Comparison of ENCODE assay signal across 29 mouse cellular contexts in the genomic region with DNA sequence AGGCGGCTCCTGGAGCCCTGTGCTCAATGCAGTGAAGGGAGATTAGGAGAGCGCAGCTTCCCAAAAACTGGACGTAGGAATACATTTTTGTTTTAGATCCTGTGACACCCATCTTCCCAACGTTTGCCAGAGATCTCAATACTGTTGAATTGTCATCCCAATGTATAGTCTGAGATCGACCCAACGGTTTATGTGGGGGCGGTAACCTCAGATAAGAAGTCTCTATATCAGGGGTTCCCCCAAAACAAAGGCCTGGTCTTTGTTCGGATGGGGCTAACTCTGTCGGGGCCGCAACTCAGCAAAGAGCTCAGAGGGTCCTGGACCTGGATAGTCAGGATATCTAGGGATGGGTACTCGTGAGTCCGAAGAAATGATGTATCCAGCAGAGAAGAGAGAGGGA. TPM values are rescaled to one million over a fixed set of nuclear protein-coding genes. Genes with fewer than 3 reads are reported as not detected.
DNase-seq lines count a peak whose midpoint lies in the region; ATAC-seq and TF ChIP-seq lines count a peak whose summit lies in the region.
"Had no signal": no experiment of that assay in that cellular context is flagged by ENCODE, and none has a peak within 500 bp of the region (broad histone marks: within the 10 kb centered on the region; RNA-seq: fewer than 3 reads in every experiment).

No protein-coding gene starts in this region.

- no peak for TF ChIP-seq CTCF in E14TG2a.4 (conservative IDR thresholded peaks at IDR 0.05; ENCODE audit: low read length)
- no peak for TF ChIP-seq CTCF in MEL (IDR thresholded peaks at IDR 0.05 in 2 of 3, conservative IDR thresholded peaks at IDR 0.05 in 1 of 3; ENCODE audit: control insufficient read depth in 1 of 3, insufficient read depth in 1 of 3, low read depth in 2 of 3, low read length in 3 of 3, poor library complexity in 1 of 3, severe bottlenecking in 1 of 3)
- no peak for TF ChIP-seq CTCF in cerebellum, adult 2 months (IDR thresholded peaks at IDR 0.05; ENCODE audit: borderline replicate concordance, insufficient read depth, low read depth, low read length)

- TF ChIP-seq RAD21 in MEL (IDR thresholded peaks at IDR 0.05; ENCODE audit: low read depth, low read length): no peak

- no peak overlapping the region for H3K27ac ChIP-seq in hindbrain, embryonic 11.5 days (ENCODE audit: low read depth, low read length)
- H3K27ac ChIP-seq in hindbrain, embryonic 12.5 days: no peak overlapping the region
- H3K27ac ChIP-seq in MEL (ENCODE audit: control insufficient read depth, low read depth, low read length): no peak overlapping the region
- H3K27ac ChIP-seq in cerebellum, adult 2 months (ENCODE audit: insufficient read depth, low read length): no peak overlapping the region

- H3K79me2 ChIP-seq in MEL (ENCODE audit: control insufficient read depth, insufficient read depth, low read length, poor library complexity): no peaks in the 10 kb centered on the region

- peak; percentile 30 for DNase-seq in hindbrain, embryonic 11.5 days (ENCODE audit: low spot score)
- DNase-seq in MEL (ENCODE audit: low read depth, low spot score): peak; percentile 51
- DNase-seq in induced T-regulatory cell, adult 2 months (ENCODE audit: low read depth): peak; percentile 9
- no peak for DNase-seq in gastrocnemius, adult 8-10 months (ENCODE audit: low spot score in 2 of 2)
- DNase-seq in cerebellum, adult 2 months: no peak
- DNase-seq in right cerebral cortex, postnatal 14 days: no peak
- DNase-seq: adrenal gland, adult 2 months; adrenal gland, adult 8-10 months; adrenal gland, postnatal 10 days; adrenal gland, postnatal 14 days; adrenal gland, postnatal 25 days; adrenal gland, postnatal 36 days; B cell, adult 2 months; cerebellum, adult 11 months; cerebellum, adult 11-12 months; cerebellum, adult 18-20 months; cerebellum, adult 8-10 months had no signal

- 4% methylated on average over 12 of the region's 12 CpGs for WGBS in hindbrain, embryonic 11.5 days
- 2% methylated on average over 12 of the region's 12 CpGs for WGBS in hindbrain, embryonic 12.5 days
- WGBS in cerebellum, adult 2 months: 5% methylated on average over 12 of the region's 12 CpGs

- H3K9me3 ChIP-seq in hindbrain, embryonic 11.5 days (ENCODE audit: control insufficient read depth, low read length): no peaks in the 10 kb centered on the region
- H3K9me3 ChIP-seq in hindbrain, embryonic 12.5 days (replicated peaks): no peaks in the 10 kb centered on the region
- H3K9me3 ChIP-seq in E14TG2a.4 (ENCODE audit: low read length): no peaks in the 10 kb centered on the region
- H3K9me3 ChIP-seq in MEL (replicated peaks; ENCODE audit: insufficient read depth, low read length): no peaks in the 10 kb centered on the region
- H3K9me3 ChIP-seq: G1E had no signal

- peaks cover 75% of the 10 kb centered on the region for H3K27me3 ChIP-seq in hindbrain, embryonic 11.5 days (ENCODE audit: control insufficient read depth, insufficient read depth, low read length)
- peaks cover 93% of the 10 kb centered on the region for H3K27me3 ChIP-seq in hindbrain, embryonic 12.5 days
- H3K27me3 ChIP-seq in E14TG2a.4 (ENCODE audit: insufficient read depth, low read length) (peaks cover 83% of the 10 kb centered on the region), MEL (ENCODE audit: control insufficient read depth in 1 of 2, insufficient read depth in 2 of 2, low read length in 2 of 2) (peaks cover 1 to 7% of the 10 kb centered on the region in 2 experiments)
- H3K27me3 ChIP-seq in cerebellum, adult 2 months (ENCODE audit: control insufficient read depth, insufficient read depth, low read length): no peaks in the 10 kb centered on the region; the same call in 1 of the 2 replicates

- H3K4me2 ChIP-seq in hindbrain, embryonic 11.5 days (replicated peaks; ENCODE audit: low read depth, low read length): no peak overlapping the region
- H3K4me2 ChIP-seq in hindbrain, embryonic 12.5 days (replicated peaks): no peak overlapping the region

- H3K36me3 ChIP-seq in hindbrain, embryonic 11.5 days (ENCODE audit: control insufficient read depth, insufficient read depth, low read length): no peaks in the 10 kb centered on the region
- no peaks in the 10 kb centered on the region for H3K36me3 ChIP-seq in hindbrain, embryonic 12.5 days
- no peaks in the 10 kb centered on the region for H3K36me3 ChIP-seq in E14TG2a.4 (ENCODE audit: insufficient read depth, low read length)
- peaks cover 0 to 3% of the 10 kb centered on the region in 2 experiments; a peak in 2 of 4 replicates for H3K36me3 ChIP-seq in MEL (ENCODE audit: control insufficient read depth in 1 of 2, insufficient read depth in 2 of 2, low read length in 2 of 2)
- H3K36me3 ChIP-seq: G1E had no signal

- TF ChIP-seq POLR2A in MEL (IDR thresholded peaks at IDR 0.05; ENCODE audit: control insufficient read depth in 1 of 2, insufficient read depth in 1 of 2, low read depth in 1 of 2, low read length in 2 of 2, poor library complexity in 1 of 2): no peak
- no peak for TF ChIP-seq POLR2A in cerebellum, adult 2 months (IDR thresholded peaks at IDR 0.05; ENCODE audit: borderline replicate concordance, insufficient read depth, low read length)

- H3K4me3 ChIP-seq in hindbrain, embryonic 11.5 days (ENCODE audit: low read depth, low read length): no peak overlapping the region
- no peak overlapping the region for H3K4me3 ChIP-seq in hindbrain, embryonic 12.5 days
- peak overlapping the region; percentile 43 for H3K4me3 ChIP-seq in E14TG2a.4 (replicated peaks; ENCODE audit: low read length)
- peak overlapping the region; percentile 43 to 65 for H3K4me3 ChIP-seq in MEL (ENCODE audit: control insufficient read depth in 1 of 2, insufficient read depth in 1 of 2, low read depth in 2 of 2, low read length in 2 of 2)
- H3K4me3 ChIP-seq in cerebellum, adult 2 months (replicated peaks; ENCODE audit: insufficient read depth, low read depth, low read length): no peak overlapping the region

- H3K4me1 ChIP-seq in hindbrain, embryonic 11.5 days (replicated peaks; ENCODE audit: control insufficient read depth, insufficient read depth, low read length): no peaks in the 10 kb centered on the region
- H3K4me1 ChIP-seq in hindbrain, embryonic 12.5 days: no peaks in the 10 kb centered on the region
- H3K4me1 ChIP-seq in E14TG2a.4 (replicated peaks; ENCODE audit: low read depth, low read length): peaks cover 53% of the 10 kb centered on the region
- peaks cover 2 to 17% of the 10 kb centered on the region in 2 experiments; a peak in 3 of 4 replicates for H3K4me1 ChIP-seq in MEL (ENCODE audit: control insufficient read depth in 1 of 2, insufficient read depth in 2 of 2, low read length in 2 of 2)
- no peaks in the 10 kb centered on the region for H3K4me1 ChIP-seq in cerebellum, adult 2 months (ENCODE audit: control insufficient read depth, insufficient read depth, low read length)

- H3K9ac ChIP-seq in hindbrain, embryonic 11.5 days (ENCODE audit: low read depth, low read length): no peak overlapping the region
- no peak overlapping the region for H3K9ac ChIP-seq in hindbrain, embryonic 12.5 days
- peak overlapping the region; percentile 40 for H3K9ac ChIP-seq in MEL (ENCODE audit: control insufficient read depth, low read depth, low read length, poor library complexity, severe bottlenecking)

- peak in 1 of 2 experiments; percentile 66; a peak in 2 of 4 replicates for TF ChIP-seq EP300 in MEL (IDR thresholded peaks at IDR 0.05; ENCODE audit: low read depth in 1 of 2, low read length in 2 of 2)

- no peak for ATAC-seq in hindbrain, embryonic 11.5 days (ENCODE audit: low FRiP score)
- ATAC-seq in hindbrain, embryonic 12.5 days (ENCODE audit: low FRiP score): no peak
- ATAC-seq: activated CD4-positive, CD25-positive, alpha-beta regulatory T cell, adult 4 months; CD4-positive, CD25-positive, alpha-beta regulatory T cell, adult 4 months; Patski had no signal

TF ChIP-seq in MEL, 35 proteins besides CTCF, POLR2A, EP300 and RAD21 (continues in another document):
- TF ChIP-seq MAZ (IDR thresholded peaks at IDR 0.05; ENCODE audit: low read depth, low read length) (no peak), KAT2A (conservative IDR thresholded peaks at IDR 0.05; ENCODE audit: low read depth, low read length) (no peak), GATA1 (IDR thresholded peaks at IDR 0.05; ENCODE audit: low read depth, low read length) (peak; percentile 27; the same call in 1 of the 2 replicates)

RNA-seq across cellular contexts. Expression of gene Cd207, which starts 15.3 kb away (rescaled TPM):
- not detected in 2 replicates for polyA plus RNA-seq in hindbrain, embryonic 11.5 days (2014; fragmentation: Nextera tagmentation; extraction: Ambion mirVana)
- polyA plus RNA-seq in hindbrain, embryonic 12.5 days (2016; fragmentation: Nextera tagmentation; extraction: Ambion mirVana): not detected in 2 replicates
- not detected in 2 replicates for total RNA-seq in MEL (2012; rRNA removed)
- not detected for polyA plus RNA-seq in MEL (2012; ENCODE audit: insufficient read depth in 1 of 2, insufficient read length in 2 of 2, low read depth in 1 of 2, low replicate concordance in 2 of 2, missing spikeins in 1 of 2)
- total RNA-seq in gastrocnemius, adult 8-10 months (2022): not detected
- polyA plus RNA-seq in cerebellum, adult 2 months (2012; rRNA removed): not detected in 2 replicates
- total RNA-seq: adrenal gland, adult 2 months; adrenal gland, postnatal 25 days; CH12.LX; ES-E14; G1E had no signal
- polyA plus RNA-seq: activated CD4-positive, CD25-positive, alpha-beta regulatory T cell, adult 4 months; brain, embryonic 14.5 days; C2C12; CD4-positive, CD25-positive, alpha-beta regulatory T cell, adult 4 months; G1E; Patski had no signal

RNA-seq across cellular contexts. Expression of gene Vax2, which starts 18.1 kb away (rescaled TPM):
- polyA plus RNA-seq in hindbrain, embryonic 11.5 days (2014; fragmentation: Nextera tagmentation; extraction: Ambion mirVana): 0.23 and 0.39 TPM in 2 replicates
- not detected in 2 replicates for polyA plus RNA-seq in hindbrain, embryonic 12.5 days (2016; fragmentation: Nextera tagmentation; extraction: Ambion mirVana)
- total RNA-seq in MEL (2012; rRNA removed): 0.39 and 0.46 TPM in 2 replicates
- 1 to 10 TPM in 1 of 2 experiments, not detected in 1; 3.2 TPM for polyA plus RNA-seq in MEL (2012; ENCODE audit: insufficient read depth in 1 of 2, insufficient read length in 2 of 2, low read depth in 1 of 2, low replicate concordance in 2 of 2, missing spikeins in 1 of 2)
- total RNA-seq in gastrocnemius, adult 8-10 months (2022): not detected
- not detected in 2 replicates for polyA plus RNA-seq in cerebellum, adult 2 months (2012; rRNA removed)
- total RNA-seq: adrenal gland, adult 18-20 months; adrenal gland, adult 2 months; adrenal gland, adult 8-10 months; adrenal gland, postnatal 10 days; adrenal gland, postnatal 14 days; adrenal gland, postnatal 25 days; adrenal gland, postnatal 36 days; adrenal gland, postnatal 4 days; CH12.LX; G1E had no signal
- polyA plus RNA-seq: adrenal gland, adult 2 months; G1E had no signal

RNA-seq across cellular contexts. Expression of gene Clec4f, which starts 37.0 kb away (rescaled TPM):
- not detected in 2 replicates for polyA plus RNA-seq in hindbrain, embryonic 11.5 days (2014; fragmentation: Nextera tagmentation; extraction: Ambion mirVana)
- polyA plus RNA-seq in hindbrain, embryonic 12.5 days (2016; fragmentation: Nextera tagmentation; extraction: Ambion mirVana): not detected in 2 replicates
- total RNA-seq in MEL (2012; rRNA removed): not detected in 2 replicates
- polyA plus RNA-seq in MEL (2012; ENCODE audit: insufficient read depth in 1 of 2, insufficient read length in 2 of 2, low read depth in 1 of 2, low replicate concordance in 2 of 2, missing spikeins in 1 of 2): not detected
- not detected for total RNA-seq in gastrocnemius, adult 8-10 months (2022)
- polyA plus RNA-seq in cerebellum, adult 2 months (2012; rRNA removed): not detected in 2 replicates
- total RNA-seq: adrenal gland, adult 18-20 months; adrenal gland, adult 8-10 months; adrenal gland, postnatal 25 days; adrenal gland, postnatal 36 days; CH12.LX; ES-E14 had no signal
- polyA plus RNA-seq: activated CD4-positive, CD25-positive, alpha-beta regulatory T cell, adult 4 months; adrenal gland, adult 2 months; brain, embryonic 14.5 days; C2C12; CD4-positive, CD25-positive, alpha-beta regulatory T cell, adult 4 months; G1E; Patski had no signal

RNA-seq across cellular contexts. Expression of gene Atp6v1b1, which starts 49.8 kb away (rescaled TPM):
- polyA plus RNA-seq in hindbrain, embryonic 11.5 days (2014; fragmentation: Nextera tagmentation; extraction: Ambion mirVana): 0.15 TPM in 1 of 2 replicates, not detected in the other
- polyA plus RNA-seq in hindbrain, embryonic 12.5 days (2016; fragmentation: Nextera tagmentation; extraction: Ambion mirVana): 0.23 TPM in 1 of 2 replicates, not detected in the other
- total RNA-seq in MEL (2012; rRNA removed): not detected in 2 replicates
- polyA plus RNA-seq in MEL (2012; ENCODE audit: insufficient read depth in 1 of 2, insufficient read length in 2 of 2, low read depth in 1 of 2, low replicate concordance in 2 of 2, missing spikeins in 1 of 2): under 1 TPM in 1 of 2 experiments, not detected in 1; 0.08 TPM
- not detected for total RNA-seq in gastrocnemius, adult 8-10 months (2022)
- polyA plus RNA-seq in cerebellum, adult 2 months (2012; rRNA removed): 0.05 TPM in 1 of 2 replicates, not detected in the other
- total RNA-seq: adrenal gland, adult 18-20 months; adrenal gland, adult 2 months; adrenal gland, adult 8-10 months; adrenal gland, postnatal 10 days; adrenal gland, postnatal 14 days; adrenal gland, postnatal 25 days; adrenal gland, postnatal 36 days; CH12.LX; ES-E14 had no signal
- polyA plus RNA-seq: activated CD4-positive, CD25-positive, alpha-beta regulatory T cell, adult 4 months; adrenal gland, adult 2 months; C2C12; CD4-positive, CD25-positive, alpha-beta regulatory T cell, adult 4 months; G1E; Patski had no signal

Comparison
In these comparisons a context has a peak if more than half of its experiments do, and no peak if none do; other contexts are left out.
1. DNase-seq: peak in hindbrain, embryonic 11.5 days (single experiment), MEL (single experiment) and induced T-regulatory cell, adult 2 months (single experiment); none in gastrocnemius, adult 8-10 months (0 of 2), cerebellum, adult 2 months (0 of 2) and right cerebral cortex, postnatal 14 days (single experiment).
2. H3K4me3 ChIP-seq: peak in E14TG2a.4 (single experiment) and MEL (2 of 2); none in hindbrain, embryonic 11.5 days (single experiment), hindbrain, embryonic 12.5 days (single experiment) and cerebellum, adult 2 months (single experiment).